ENCODE assay signal across 16 mouse cellular contexts in the genomic region with DNA sequence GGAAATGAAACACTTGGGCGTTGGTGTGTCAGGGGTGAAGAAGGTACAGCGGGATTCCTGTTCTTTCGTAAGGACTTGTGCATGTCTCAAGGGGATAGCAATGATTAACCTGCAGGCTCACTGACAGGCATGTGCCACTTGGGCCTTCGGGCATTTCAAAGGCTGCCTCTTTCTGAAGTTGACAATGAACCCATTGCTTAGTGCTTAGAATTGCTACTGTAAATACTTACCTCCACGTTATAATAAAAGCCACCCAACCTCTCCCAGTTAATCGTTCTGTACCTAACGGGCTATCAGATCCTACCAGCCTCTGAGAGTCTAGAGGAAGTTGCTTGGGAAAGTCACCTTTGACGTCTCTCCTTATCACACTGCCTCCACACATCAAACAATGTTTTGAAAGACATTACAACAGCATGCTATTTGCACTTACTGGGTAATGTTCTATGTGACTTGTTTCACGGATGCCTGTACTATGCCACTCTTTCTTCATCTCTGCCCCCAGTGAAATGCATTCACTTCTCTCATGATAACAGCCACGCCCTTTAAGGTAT. TPM values are rescaled to one million over a fixed set of nuclear protein-coding genes. Genes with fewer than 3 reads are reported as not detected.
A peak's percentile ranks its signal among the peaks of the same experiment; 100 is the strongest.
DNase-seq lines count a peak whose midpoint lies in the region; ATAC-seq and TF ChIP-seq lines count a peak whose summit lies in the region.
"Had no signal": no experiment of that assay in that cellular context is flagged by ENCODE, and none has a peak within 500 bp of the region (broad histone marks: within the 10 kb centered on the region; RNA-seq: fewer than 3 reads in every experiment).

No protein-coding gene starts in this region.

- WGBS in lung, postnatal 0 days, result 52% methylated on average over 10 of the region's 10 CpGs
- 60% methylated on average over 10 of the region's 10 CpGs for WGBS in stomach, embryonic 16.5 days

- ATAC-seq in lung, postnatal 0 days, result peak; percentile 89
- peak; percentile 88 for ATAC-seq in stomach, embryonic 16.5 days (ENCODE audit: insufficient read depth, low FRiP score)
- ATAC-seq: midbrain, embryonic 13.5 days had no signal

- H3K4me2 ChIP-seq in lung, postnatal 0 days (replicated peaks; ENCODE audit: low read depth, low read length), result no peak overlapping the region
- H3K4me2 ChIP-seq in stomach, embryonic 16.5 days (ENCODE audit: low read depth, low read length), result no peak overlapping the region
- H3K4me2 ChIP-seq: limb, embryonic 13.5 days; midbrain, embryonic 13.5 days had no signal

- no peak for TF ChIP-seq CTCF in lung, postnatal 0 days (IDR thresholded peaks at IDR 0.05)
- no peak for TF ChIP-seq CTCF in left cerebral cortex, adult 2 months (IDR thresholded peaks at IDR 0.05)

- no peaks in the 10 kb centered on the region for H3K27me3 ChIP-seq in lung, postnatal 0 days (replicated peaks; ENCODE audit: insufficient read depth, low read length)
- no peaks in the 10 kb centered on the region for H3K27me3 ChIP-seq in stomach, embryonic 16.5 days (ENCODE audit: control insufficient read depth, insufficient read depth, low read length)
- H3K27me3 ChIP-seq: limb, embryonic 13.5 days; midbrain, embryonic 13.5 days had no signal

- DNase-seq in lung, adult 18-20 months, result peak; percentile 42 to 70
- DNase-seq in lung, postnatal 14 days, result no peak
- DNase-seq in induced T-regulatory cell, adult 2 months (ENCODE audit: low read depth), result peak; percentile 47
- peak; percentile 91 for DNase-seq in lung, postnatal 0 days (ENCODE audit: low spot score)
- DNase-seq in left cerebral cortex, adult 2 months (ENCODE audit: extremely low spot score in 1 of 2, low spot score in 2 of 2), result no peak
- no peak for DNase-seq in frontal cortex, postnatal 14 days (ENCODE audit: low spot score in 2 of 2)
- DNase-seq in embryo, embryonic 10 days (ENCODE audit: low spot score), result no peak
- DNase-seq: cerebellum, adult 11 months; embryo, embryonic 11 days; heart, adult 2 months; heart, postnatal 36 days; thymus, adult 18-20 months had no signal

- H3K9ac ChIP-seq in lung, postnatal 0 days (replicated peaks; ENCODE audit: low read depth), result no peak overlapping the region
- H3K9ac ChIP-seq in stomach, embryonic 16.5 days (ENCODE audit: low read length), result no peak overlapping the region
- H3K9ac ChIP-seq: limb, embryonic 13.5 days; midbrain, embryonic 13.5 days had no signal

- no peaks in the 10 kb centered on the region for H3K9me3 ChIP-seq in lung, postnatal 0 days (ENCODE audit: low read length)
- H3K9me3 ChIP-seq in stomach, embryonic 16.5 days (replicated peaks; ENCODE audit: control insufficient read depth, low read length), result no peaks in the 10 kb centered on the region
- H3K9me3 ChIP-seq: limb, embryonic 13.5 days; midbrain, embryonic 13.5 days had no signal

- intact Hi-C loops in left cerebral cortex, adult 2 months (cut with DNase I), result no loop called here

- H3K27ac ChIP-seq in lung, postnatal 0 days (ENCODE audit: low read length), result 0 out of 2 replicates have a peak overlapping the region, but pooled peaks have one; percentile 14
- 0 out of 2 replicates have a peak overlapping the region, but pooled peaks have one; percentile 46 for H3K27ac ChIP-seq in stomach, embryonic 16.5 days (ENCODE audit: low read length)
- H3K27ac ChIP-seq in left cerebral cortex, adult 2 months, result no peak overlapping the region
- H3K27ac ChIP-seq: heart, adult 2 months; limb, embryonic 13.5 days; midbrain, embryonic 13.5 days had no signal

- no peak overlapping the region for H3K4me3 ChIP-seq in lung, postnatal 0 days (ENCODE audit: low read depth, low read length)
- no peak overlapping the region for H3K4me3 ChIP-seq in stomach, embryonic 16.5 days (replicated peaks; ENCODE audit: low read length)
- no peak overlapping the region for H3K4me3 ChIP-seq in left cerebral cortex, adult 2 months
- H3K4me3 ChIP-seq: erythroblast, embryonic 14.5 days; heart, adult 2 months; limb, embryonic 13.5 days; midbrain, embryonic 13.5 days had no signal

- TF ChIP-seq EP300 in lung, postnatal 0 days (IDR thresholded peaks at IDR 0.05), result peak; percentile 88

- no peaks in the 10 kb centered on the region for H3K4me1 ChIP-seq in lung, postnatal 0 days (ENCODE audit: insufficient read depth, low read depth, low read length)
- peaks cover 2% of the 10 kb centered on the region; the same call in 1 of the 2 replicates for H3K4me1 ChIP-seq in stomach, embryonic 16.5 days (ENCODE audit: control insufficient read depth, insufficient read depth, low read length)
- H3K4me1 ChIP-seq: midbrain, embryonic 13.5 days had no signal

- H3K36me3 ChIP-seq in lung, postnatal 0 days (ENCODE audit: insufficient read depth, low read length), result no peaks in the 10 kb centered on the region
- no peaks in the 10 kb centered on the region for H3K36me3 ChIP-seq in stomach, embryonic 16.5 days (ENCODE audit: control insufficient read depth, insufficient read depth, low read length)
- H3K36me3 ChIP-seq: limb, embryonic 13.5 days; midbrain, embryonic 13.5 days had no signal

RNA-seq across cellular contexts. Expression of gene Tgfbr2, which starts 12.1 kb away (rescaled TPM):
- 62.2 and 68.0 TPM in 2 replicates for polyA plus RNA-seq in lung, postnatal 0 days (2015; fragmentation: Nextera tagmentation; extraction: Ambion mirVana)
- 33.8 and 35.1 TPM in 2 replicates for polyA plus RNA-seq in stomach, embryonic 16.5 days (2015; fragmentation: Nextera tagmentation; extraction: Ambion mirVana)
- total RNA-seq in left cerebral cortex, adult 2 months (2021), result 10 to 100 TPM; 10.3 to 12.6 TPM

Comparison
In these comparisons a context has a peak if more than half of its experiments do, and no peak if none do; other contexts are left out.
1. DNase-seq: peak in lung, adult 18-20 months (2 of 2), induced T-regulatory cell, adult 2 months (single experiment) and lung, postnatal 0 days (single experiment); none in lung, postnatal 14 days (single experiment), left cerebral cortex, adult 2 months (0 of 2), frontal cortex, postnatal 14 days (0 of 2) and embryo, embryonic 10 days (single experiment).